Mouse (Mus musculus) hindbrain, embryonic 14.5 days (tissue): ENCODE data around the gene Mapre3. TPM values are rescaled to one million over a fixed set of nuclear protein-coding genes. Genes with fewer than 3 reads are reported as not detected.

ENCODE experiments used
- polyA plus RNA-seq: library from polyadenylated mRNA; unstranded; fragments of >200 nt; fragmentation: Nextera tagmentation; extraction: Ambion mirVana; gene quantifications from 2 replicates; pipeline ENCODE4 v1.2.1, GENCODE M21; 2014

Mapre3 gene
- polyA plus RNA-seq, 1 experiment from 2014 or later: 124 TPM

Other genes with a start within 250 kb of the Mapre3 start
- 11.7 and 13.6 TPM in 2 replicates for gene Kcnk3, start 226.5 kb upstream of the Mapre3 start, polyA plus RNA-seq
- 33.3 and 41.0 TPM in 2 replicates for gene Slc35f6, start 166.7 kb upstream of the Mapre3 start, polyA plus RNA-seq
- 41.0 and 45.0 TPM in 2 replicates for gene Cenpa, start 147.9 kb upstream of the Mapre3 start, polyA plus RNA-seq
- gene Dpysl5, start 103.1 kb upstream of the Mapre3 start, polyA plus RNA-seq: 202 and 220 TPM in 2 replicates
- 49.6 and 50.1 TPM in 2 replicates for gene Tmem214, start 53.4 kb downstream of the Mapre3 start, polyA plus RNA-seq
- gene Agbl5, start 74.1 kb downstream of the Mapre3 start, polyA plus RNA-seq: 25.5 and 28.6 TPM in 2 replicates
- gene Ost4, start 93.1 kb downstream of the Mapre3 start, polyA plus RNA-seq: 228 and 259 TPM in 2 replicates
- 14.1 and 17.1 TPM in 2 replicates for gene Emilin1, start 98.8 kb downstream of the Mapre3 start, polyA plus RNA-seq
- gene Khk, start 106.8 kb downstream of the Mapre3 start, polyA plus RNA-seq: 9.0 and 11.2 TPM in 2 replicates
- 62.4 and 71.4 TPM in 2 replicates for gene Cgref1, start 130.9 kb downstream of the Mapre3 start, polyA plus RNA-seq
- 71.3 and 78.6 TPM in 2 replicates for gene Preb, start 145.7 kb downstream of the Mapre3 start, polyA plus RNA-seq
- 0.04 TPM in 1 of 2 replicates, not detected in the other for gene Tcf23, start 154.0 kb downstream of the Mapre3 start, polyA plus RNA-seq
- gene Atraid, start 233.7 kb downstream of the Mapre3 start, polyA plus RNA-seq: 175 and 198 TPM in 2 replicates
- 20.5 and 24.5 TPM in 2 replicates for gene Slc5a6, start 234.3 kb downstream of the Mapre3 start, polyA plus RNA-seq
- gene Cad, start 240.1 kb downstream of the Mapre3 start, polyA plus RNA-seq: 13.7 and 15.4 TPM in 2 replicates